Mouse (Mus musculus) intestine, postnatal 0 days (tissue): ENCODE data around the gene Itgb5. TPM values are rescaled to one million over a fixed set of nuclear protein-coding genes. Genes with fewer than 3 reads are reported as not detected.

Experiments used
- ATAC-seq: fragments of 200-750 bp; cut with Nextera tagmentation; 2 replicates; pipeline ENCODE4 v1.8.0; 2017; ENCODE audit warnings: mild to moderate bottlenecking, moderate TSS enrichment, moderate library complexity
- H3K27ac ChIP-seq: fragments of 300-500 bp; sonication (generic); 2 replicates; pipeline ENCODE4 v1.5.1; 2014; ENCODE audit warnings: mild to moderate bottlenecking, low read depth, low read length, moderate library complexity
- H3K27me3 ChIP-seq: fragments of 300-500 bp; sonication (generic); replicated peaks from 2 replicates; pipeline ENCODE4 v1.6.1; 2014; ENCODE audit warnings: low read length, mixed read lengths; ENCODE audit not compliant: control insufficient read depth, insufficient read depth
- H3K36me3 ChIP-seq: fragments of 300-500 bp; sonication (generic); 2 replicates; pipeline ENCODE4 v1.6.1; 2014; ENCODE audit warnings: mild to moderate bottlenecking, moderate library complexity; ENCODE audit not compliant: control insufficient read depth, insufficient read depth
- H3K4me1 ChIP-seq: fragments of 300-500 bp; sonication (generic); replicated peaks from 2 replicates; pipeline ENCODE4 v1.6.1; 2014; ENCODE audit warnings: antibody characterized with exemption, low read length, mixed read lengths; ENCODE audit not compliant: control insufficient read depth, insufficient read depth
- H3K4me2 ChIP-seq: fragments of 300-500 bp; sonication (generic); replicated peaks from 2 replicates; pipeline ENCODE4 v1.6.1; 2014; ENCODE audit warnings: low read depth, mild to moderate bottlenecking, moderate library complexity
- H3K4me3 ChIP-seq: fragments of 300-500 bp; sonication (generic); 2 replicates; pipeline ENCODE4 v1.5.1; 2014; ENCODE audit warnings: low read depth, low read length
- H3K9ac ChIP-seq: fragments of 300-500 bp; sonication (generic); 2 replicates; pipeline ENCODE4 v1.6.1; 2014; ENCODE audit warnings: mild to moderate bottlenecking, low read depth, low read length
- H3K9me3 ChIP-seq: fragments of 300-500 bp; sonication (generic); 2 replicates; pipeline ENCODE4 v1.6.1; 2016; ENCODE audit warnings: mixed run types; ENCODE audit not compliant: control insufficient read depth
- CTCF ChIP-seq: sonication (generic); IDR thresholded peaks from 2 replicates; pipeline ENCODE4 v1.5.1; 2016; ENCODE audit warnings: low read depth, mild to moderate bottlenecking, control low read depth, antibody characterized with exemption, moderate library complexity
- WGBS: fragments of 180-500 bp; shearing (Covaris S2); extraction: QIAGEN DNeasy Blood & Tissue Kit; methylation state at CpG from one replicate; pipeline ENCODE4 v1.1.7; 2014; 5-methylcytosine and 5-hydroxymethylcytosine counted together
- polyA plus RNA-seq: library from polyadenylated mRNA; unstranded; fragments of >200 nt; fragmentation: Nextera tagmentation; extraction: Ambion mirVana; gene quantifications from 2 replicates; pipeline ENCODE4 v1.2.1, GENCODE M21; 2015

The Itgb5 gene
- polyA plus RNA-seq, 1 experiment from 2014 or later = 23.5 TPM

GRCm38 (mm10) chr16:33886665-33887064, 57.2 kb downstream of the Itgb5 start:
- ATAC-seq = peak; percentile 60
- Histone ChIP-seq H3K9ac (no peak overlapping the region), H3K4me3 (no peak overlapping the region), H3K27me3 (no peaks in the 10 kb centered on the region), H3K4me1 (peaks cover 14% of the 10 kb centered on the region), H3K36me3 (0 out of 2 replicates have a peak, but pooled peaks cover 7% of the 10 kb centered on the region), H3K9me3 (no peaks in the 10 kb centered on the region), H3K27ac (peak overlapping the region; percentile 93), H3K4me2 (peak overlapping the region; percentile 17; the same call in 1 of the 2 replicates)
- WGBS = 13% methylated on average over 6 of the region's 6 CpGs
- no peak for TF ChIP-seq CTCF

GRCm38 (mm10) chr16:33887981-33888380, 58.5 kb downstream of the Itgb5 start:
- Histone ChIP-seq H3K27ac (peak overlapping the region; percentile 93), H3K9ac (no peak overlapping the region), H3K9me3 (no peaks in the 10 kb centered on the region), H3K4me2 (no peak overlapping the region), H3K27me3 (no peaks in the 10 kb centered on the region), H3K36me3 (0 out of 2 replicates have a peak, but pooled peaks cover 7% of the 10 kb centered on the region), H3K4me3 (no peak overlapping the region), H3K4me1 (peaks cover 14% of the 10 kb centered on the region)
- TF ChIP-seq CTCF = no peak
- 66% methylated on average over 2 of the region's 2 CpGs for WGBS
- peak; percentile 53 for ATAC-seq

GRCm38 (mm10) chr16:33889000-33889607, 59.6 kb downstream of the Itgb5 start:
- WGBS = 82% methylated on average over 13 of the region's 13 CpGs

GRCm38 (mm10) chr16:33891099-33891498, 61.6 kb downstream of the Itgb5 start:
- no peak for TF ChIP-seq CTCF
- Histone ChIP-seq H3K36me3 (0 out of 2 replicates have a peak, but pooled peaks cover 7% of the 10 kb centered on the region), H3K9me3 (no peaks in the 10 kb centered on the region), H3K27me3 (no peaks in the 10 kb centered on the region), H3K4me2 (no peak overlapping the region), H3K9ac (no peak overlapping the region), H3K27ac (0 out of 2 replicates have a peak overlapping the region, but pooled peaks have one; percentile 10), H3K4me3 (no peak overlapping the region), H3K4me1 (peaks cover 9% of the 10 kb centered on the region)
- 61% methylated on average over 8 of the region's 8 CpGs for WGBS
- no peak for ATAC-seq

More at GRCm38 (mm10) chr16:33889000-33889607, 59.6 kb downstream of the Itgb5 start:
- Histone ChIP-seq H3K36me3 (0 out of 2 replicates have a peak, but pooled peaks cover 7% of the 10 kb centered on the region), H3K4me1 (peaks cover 11% of the 10 kb centered on the region), H3K27me3 (no peaks in the 10 kb centered on the region), H3K27ac (no peak overlapping the region), H3K4me3 (no peak overlapping the region), H3K4me2 (no peak overlapping the region), H3K9me3 (no peaks in the 10 kb centered on the region), H3K9ac (no peak overlapping the region)
- no peak for ATAC-seq
- TF ChIP-seq CTCF = no peak

- Histone ChIP-seq H3K27ac (0 out of 2 replicates have a peak overlapping the region, but pooled peaks have one; percentile 10), H3K4me3 (no peak overlapping the region), H3K9me3 (no peaks in the 10 kb centered on the region), H3K4me1 (peaks cover 2% of the 10 kb centered on the region; the same call in 1 of the 2 replicates), H3K4me2 (peak overlapping the region; percentile 40; the same call in 1 of the 2 replicates), H3K27me3 (no peaks in the 10 kb centered on the region), H3K36me3 (0 out of 2 replicates have a peak, but pooled peaks cover 7% of the 10 kb centered on the region), H3K9ac (no peak overlapping the region)
- 24% methylated on average over 14 of the region's 14 CpGs for WGBS
- ATAC-seq = no peak
- TF ChIP-seq CTCF = peak; percentile 32
These were observed 62.3 kb downstream of the Itgb5 start for GRCm38 (mm10) chr16:33891561-33892281.

- WGBS = 39% methylated on average over 6 of the region's 6 CpGs
- no peaks in the 10 kb centered on the region for H3K4me1 ChIP-seq
- peak overlapping the region; percentile 40; the same call in 1 of the 2 replicates for H3K4me2 ChIP-seq
- no peaks in the 10 kb centered on the region for H3K27me3 ChIP-seq
- no peak for TF ChIP-seq CTCF
- no peak overlapping the region; the same call in 1 of the 2 replicates for H3K27ac ChIP-seq
- no peak for ATAC-seq
- no peak overlapping the region for H3K9ac ChIP-seq
- H3K36me3 ChIP-seq = 0 out of 2 replicates have a peak, but pooled peaks cover 7% of the 10 kb centered on the region
- H3K9me3 ChIP-seq = no peaks in the 10 kb centered on the region
- H3K4me3 ChIP-seq = no peak overlapping the region
These were observed 63.1 kb downstream of the Itgb5 start for GRCm38 (mm10) chr16:33892539-33892938.
